Mouse (Mus musculus) 416B (cell line): ENCODE results near the gene Msrb3.

Source experiments
- DNase-seq: peaks from one replicate; pipeline ENCODE4 v3.0.0; 2011; ENCODE audit warnings: low read depth

The Msrb3 gene

GRCm38 (mm10) chr10:120898785-120899762 lies at the start of gene Msrb3:
Msrb3 (minus strand) TSS chr10:120899101.
- DNase-seq = no peak

- DNase-seq = no peak
These were observed 49.6 kb upstream of the Msrb3 start for GRCm38 (mm10) chr10:120948461-120948860.

GRCm38 (mm10) chr10:120947842-120948241 lies 48.9 kb upstream of the Msrb3 start:
- DNase-seq = no peak

- DNase-seq = no peak
These were observed 47.9 kb upstream of the Msrb3 start for GRCm38 (mm10) chr10:120946847-120947246.

- no peak for DNase-seq
These were observed 40.0 kb upstream of the Msrb3 start for GRCm38 (mm10) chr10:120938904-120939208.

GRCm38 (mm10) chr10:120938077-120938903 lies 39.4 kb upstream of the Msrb3 start:
- DNase-seq = peak; percentile 50

- DNase-seq = no peak
These were observed 30.6 kb upstream of the Msrb3 start for GRCm38 (mm10) chr10:120929536-120929935.

GRCm38 (mm10) chr10:120928183-120928582 lies 29.3 kb upstream of the Msrb3 start:
- DNase-seq = no peak

- DNase-seq = no peak
These were observed 27.3 kb upstream of the Msrb3 start for GRCm38 (mm10) chr10:120926156-120926555.

GRCm38 (mm10) chr10:120921501-120921900 lies 22.6 kb upstream of the Msrb3 start:
- DNase-seq = no peak

GRCm38 (mm10) chr10:120920604-120921003 lies 21.7 kb upstream of the Msrb3 start:
- DNase-seq = no peak

GRCm38 (mm10) chr10:120916250-120916649 lies 17.3 kb upstream of the Msrb3 start:
- DNase-seq = peak; percentile 32

- DNase-seq = no peak
These were observed 16.2 kb upstream of the Msrb3 start for GRCm38 (mm10) chr10:120914948-120915631.

- DNase-seq = no peak
These were observed 15.4 kb upstream of the Msrb3 start for GRCm38 (mm10) chr10:120914286-120914685.

- DNase-seq = peak; percentile 51
These were observed 14.9 kb upstream of the Msrb3 start for GRCm38 (mm10) chr10:120913796-120914195.

GRCm38 (mm10) chr10:120911971-120912370 lies 13.1 kb upstream of the Msrb3 start:
- DNase-seq = peak; percentile 38

GRCm38 (mm10) chr10:120908776-120909574 lies 10.1 kb upstream of the Msrb3 start:
- no peak for DNase-seq

- DNase-seq = no peak
These were observed 5.8 kb upstream of the Msrb3 start for GRCm38 (mm10) chr10:120904676-120905075.

GRCm38 (mm10) chr10:120903843-120904468 lies 5.1 kb upstream of the Msrb3 start:
- peak; percentile 80 for DNase-seq

- no peak for DNase-seq
These were observed 2.8 kb upstream of the Msrb3 start for GRCm38 (mm10) chr10:120901746-120902145.

GRCm38 (mm10) chr10:120900096-120900495 lies 1.2 kb upstream of the Msrb3 start:
- no peak for DNase-seq
